Mouse (Mus musculus) CH12.LX (cell line): ENCODE measurements around the gene Mlec. TPM values are rescaled to one million over a fixed set of nuclear protein-coding genes. Genes with fewer than 3 reads are reported as not detected.
"Not testable (repeated sequence)": the region's sequence is repeated elsewhere in the genome, so short reads cannot be mapped to it uniquely, and the experiment has no call there.

ENCODE experiments used
- DNase-seq: peaks from one replicate; pipeline ENCODE4 v3.0.0-alpha.2; 2013; ENCODE audit errors: extremely low read depth
- H3K27ac ChIP-seq: 2 replicates; pipeline ENCODE4 v1.5.1; 2012; ENCODE audit warnings: low read depth, mild to moderate bottlenecking, control low read depth, moderate library complexity; ENCODE audit not compliant: insufficient read depth
- H3K27me3 ChIP-seq: replicated peaks from 2 replicates; pipeline ENCODE3; 2012; ENCODE audit warnings: inconsistent platforms
- H3K36me3 ChIP-seq, 2 experiments: replicated peaks in 1 of 2; 2 replicates each; pipeline versions ENCODE3 to v1.6.1; 2012; ENCODE audit warnings: inconsistent platforms in 1 of 2, low read length in 1 of 2, mild to moderate bottlenecking in 1 of 2, mixed read lengths in 1 of 2, moderate library complexity in 1 of 2; ENCODE audit not compliant: control insufficient read depth in 1 of 2, insufficient read depth in 1 of 2
- H3K4me1 ChIP-seq, 2 experiments: 2 replicates each; pipeline ENCODE4 v1.6.1; 2012; ENCODE audit warnings: inconsistent platforms in 1 of 2, moderate library complexity in 1 of 2; ENCODE audit not compliant: insufficient read depth in 2 of 2, control insufficient read depth in 1 of 2
- H3K4me2 ChIP-seq: 2 replicates; pipeline ENCODE4 v1.6.1; 2012; ENCODE audit warnings: low read depth, mild to moderate bottlenecking, control low read depth; ENCODE audit not compliant: poor library complexity, insufficient read depth, severe bottlenecking
- H3K4me3 ChIP-seq, 3 experiments: fragments of 150-350 bp in 1 of 3; sonication (generic) in 1 of 3; replicated peaks in 1 of 3; 2 replicates each; pipeline versions ENCODE3 to v1.5.1; 2011 to 2012; ENCODE audit warnings: low read depth in 2 of 3, low read length in 2 of 3, mild to moderate bottlenecking in 2 of 3, moderate library complexity in 2 of 3, control low read depth in 1 of 3, improper control_type of control experiment in 1 of 3, inconsistent platforms in 1 of 3, mixed read lengths in 1 of 3; ENCODE audit not compliant: poor library complexity in 1 of 3
- H3K79me2 ChIP-seq: replicated peaks from 2 replicates; pipeline ENCODE4 v1.6.1; 2012; ENCODE audit warnings: mild to moderate bottlenecking, moderate library complexity; ENCODE audit not compliant: control insufficient read depth, poor library complexity, insufficient read depth, severe bottlenecking; ENCODE audit errors: extremely low read depth
- H3K9ac ChIP-seq: 2 replicates; pipeline ENCODE4 v1.6.1; 2012; ENCODE audit warnings: low read depth, mild to moderate bottlenecking, control low read depth, moderate library complexity; ENCODE audit not compliant: insufficient read depth
- H3K9me3 ChIP-seq: replicated peaks from 2 replicates; pipeline ENCODE3; 2012; ENCODE audit warnings: low read length, inconsistent platforms, mixed read lengths
- BHLHE40 ChIP-seq: IDR thresholded peaks from 2 replicates; pipeline ENCODE4 v1.6.1; 2011; ENCODE audit warnings: mild to moderate bottlenecking, low read depth, low read length, improper control_type of control experiment
- CHD1 ChIP-seq: IDR thresholded peaks from 2 replicates; pipeline ENCODE4 v1.6.1; 2012; ENCODE audit warnings: low read depth, low read length, improper control_type of control experiment, inconsistent platforms
- CHD2 ChIP-seq: IDR thresholded peaks from 2 replicates; pipeline ENCODE4 v1.6.1; 2011; ENCODE audit warnings: low read length, improper control_type of control experiment
- CTCF ChIP-seq, 2 experiments: IDR thresholded peaks in 1 of 2; conservative IDR thresholded peaks in 1 of 2; 2 replicates each; pipeline ENCODE4 v1.5.1; 2011 to 2012; ENCODE audit warnings: low read depth in 2 of 2, low read length in 2 of 2, improper control_type of control experiment in 1 of 2, inconsistent platforms in 1 of 2, mild to moderate bottlenecking in 1 of 2, moderate library complexity in 1 of 2
- E2F4 ChIP-seq: IDR thresholded peaks from 2 replicates; pipeline ENCODE4 v1.6.1; 2011; ENCODE audit warnings: low read depth, low read length, improper control_type of control experiment; ENCODE audit not compliant: insufficient replicate concordance
- ELF1 ChIP-seq: IDR thresholded peaks from 2 replicates; pipeline ENCODE4 v1.6.1; 2014; ENCODE audit warnings: low read depth, mild to moderate bottlenecking, inconsistent platforms, low read length, improper control_type of control experiment
- ETS1 ChIP-seq: conservative IDR thresholded peaks from 2 replicates; pipeline ENCODE4 v1.6.1; 2012; ENCODE audit warnings: low read depth, mild to moderate bottlenecking, inconsistent platforms, low read length, improper control_type of control experiment, moderate library complexity
- GABPA ChIP-seq: IDR thresholded peaks from 2 replicates; pipeline ENCODE4 v1.6.1; 2012; ENCODE audit warnings: low read depth, low read length, improper control_type of control experiment, inconsistent platforms; ENCODE audit not compliant: insufficient replicate concordance
- IRF4 ChIP-seq: IDR thresholded peaks from 2 replicates; pipeline ENCODE4 v1.6.1; 2014; ENCODE audit warnings: low read depth, mild to moderate bottlenecking, inconsistent platforms, low read length, improper control_type of control experiment
- JUN ChIP-seq: IDR thresholded peaks from 2 replicates; pipeline ENCODE4 v1.6.1; 2011; ENCODE audit warnings: low read depth, mild to moderate bottlenecking, low read length, improper control_type of control experiment, moderate library complexity; ENCODE audit not compliant: insufficient read depth
- MAFK ChIP-seq: IDR thresholded peaks from 2 replicates; pipeline ENCODE4 v1.6.1; 2011; ENCODE audit warnings: low read length, improper control_type of control experiment; ENCODE audit not compliant: insufficient replicate concordance
- MAZ ChIP-seq: IDR thresholded peaks from 2 replicates; pipeline ENCODE4 v1.6.1; 2012; ENCODE audit warnings: low read depth, mild to moderate bottlenecking, inconsistent platforms, low read length, improper control_type of control experiment, moderate library complexity
- MXI1 ChIP-seq: IDR thresholded peaks from 2 replicates; pipeline ENCODE4 v1.6.1; 2011; ENCODE audit warnings: mild to moderate bottlenecking, low read depth, low read length, improper control_type of control experiment
- MYC ChIP-seq: IDR thresholded peaks from 2 replicates; pipeline ENCODE4 v1.6.1; 2011; ENCODE audit warnings: low read depth, mild to moderate bottlenecking, improper control_type of control experiment, low read length
- NRF1 ChIP-seq: IDR thresholded peaks from 2 replicates; pipeline ENCODE4 v1.6.1; 2014; ENCODE audit warnings: low read depth, mild to moderate bottlenecking, inconsistent platforms, low read length, improper control_type of control experiment, moderate library complexity
- POLR2A ChIP-seq: IDR thresholded peaks from 2 replicates; pipeline ENCODE4 v1.6.1; 2011; ENCODE audit warnings: low read depth, mild to moderate bottlenecking, improper control_type of control experiment, low read length
- RAD21 ChIP-seq: IDR thresholded peaks from 2 replicates; pipeline ENCODE4 v1.6.1; 2011; ENCODE audit warnings: low read depth, mild to moderate bottlenecking, low read length, improper control_type of control experiment, moderate library complexity
- RCOR1 ChIP-seq: conservative IDR thresholded peaks from 2 replicates; pipeline ENCODE4 v1.6.1; 2012; ENCODE audit warnings: low read depth, mild to moderate bottlenecking, inconsistent platforms, low read length, improper control_type of control experiment
- TBP ChIP-seq: conservative IDR thresholded peaks from 2 replicates; pipeline ENCODE4 v1.6.1; 2011; ENCODE audit warnings: low read depth, low read length, improper control_type of control experiment
- USF1 ChIP-seq: IDR thresholded peaks from 2 replicates; pipeline ENCODE4 v1.6.1; 2014; ENCODE audit warnings: low read depth, mild to moderate bottlenecking, inconsistent platforms, low read length, improper control_type of control experiment
- USF2 ChIP-seq: conservative IDR thresholded peaks from 2 replicates; pipeline ENCODE4 v1.6.1; 2011; ENCODE audit warnings: low read depth, low read length, improper control_type of control experiment
- ZC3H11A ChIP-seq: IDR thresholded peaks from 2 replicates; pipeline ENCODE4 v1.6.1; 2012; ENCODE audit warnings: low read depth, mild to moderate bottlenecking, inconsistent platforms, low read length, improper control_type of control experiment
- ZKSCAN1 ChIP-seq: IDR thresholded peaks from 2 replicates; pipeline ENCODE4 v1.6.1; 2012; ENCODE audit warnings: low read depth, inconsistent platforms, low read length, improper control_type of control experiment, borderline replicate concordance
- ZNF384 ChIP-seq: IDR thresholded peaks from 2 replicates; pipeline ENCODE4 v1.6.1; 2012; ENCODE audit warnings: low read depth, low read length, improper control_type of control experiment, inconsistent platforms
- dilution Hi-C: fragments of 300-500 bp; cut with MboI; formaldehyde crosslinking; loops from 2 replicates; pipeline ENCODE4 v1.14.3; 2020; ENCODE audit warnings: low sequenced_read_pairs; ENCODE audit not compliant: extremely low pct_unique_long_range_greater_than_20kb, extremely low pct_ligation_motif_present
- in situ Hi-C: fragments of 300-500 bp; cut with MboI; formaldehyde crosslinking; loops from 3 replicates; pipeline ENCODE4 v1.14.3; 2019; ENCODE audit warnings: low sequenced_read_pairs, low pct_ligation_motif_present, low pct_unique_long_range_greater_than_20kb, mixed read lengths
- polyA plus RNA-seq: library from polyadenylated mRNA; unstranded; fragments of >175 nt; gene quantifications from 2 replicates; pipeline ENCODE4 v1.2.1, GENCODE M21; 2012; ENCODE audit warnings: low read depth; ENCODE audit not compliant: insufficient read length
- total RNA-seq, 2 experiments: library from RNA; depleted of rRNA; stranded (reverse); fragments of 300-350 nt in 1 of 2; fragments of >200 nt in 1 of 2; gene quantifications; 2 replicates each; pipeline ENCODE4 v1.2.3; 2012 to 2014

Gene Mlec
- total and polyA plus RNA-seq, 3 experiments = 101 to 143 (median 128) TPM

- peaks cover 3% of the 10 kb centered on the region for H3K9me3 ChIP-seq
- H3K36me3 ChIP-seq = peaks cover 48 to 81% of the 10 kb centered on the region in 2 experiments
- no peaks in the 10 kb centered on the region; the same call in 1 of the 2 replicates for H3K79me2 ChIP-seq
- TF ChIP-seq ZNF384 = no peak
- no peak for TF ChIP-seq IRF4
- no peak for TF ChIP-seq POLR2A
- no peak for TF ChIP-seq CTCF (conservative IDR thresholded peaks at IDR 0.05 in 1 of 2, IDR thresholded peaks at IDR 0.05 in 1 of 2; ENCODE audit: low read depth in 2 of 2, low read length in 2 of 2)
- no peak for TF ChIP-seq USF2
- no peak for TF ChIP-seq CHD1
- no peak overlapping the region for H3K4me3 ChIP-seq
- no peak for DNase-seq
- no peaks in the 10 kb centered on the region for H3K27me3 ChIP-seq
- no peak overlapping the region for H3K27ac ChIP-seq
- in situ Hi-C loops (no loop called here), dilution Hi-C loops (no loop called here)
- no peak overlapping the region for H3K4me2 ChIP-seq
- H3K4me1 ChIP-seq = peaks cover 3 to 10% of the 10 kb centered on the region in 2 experiments; a peak in 2 of 4 replicates
- H3K9ac ChIP-seq = no peak overlapping the region
Measured at GRCm38 (mm10) chr5:115113244-115113643, 44.7 kb downstream of the Mlec start.

- no peak overlapping the region for H3K4me3 ChIP-seq
- no peaks in the 10 kb centered on the region for H3K27me3 ChIP-seq
- in situ Hi-C loops = no loop called here
- H3K9ac ChIP-seq = no peak overlapping the region
- H3K27ac ChIP-seq = no peak overlapping the region
- dilution Hi-C loops = no loop called here
- no peaks in the 10 kb centered on the region for H3K79me2 ChIP-seq
- no peak for TF ChIP-seq BHLHE40
- TF ChIP-seq CHD2 = no peak
- no peak for TF ChIP-seq GABPA
- no peak for TF ChIP-seq POLR2A
- TF ChIP-seq MAFK = no peak
- TF ChIP-seq MAZ = no peak
- TF ChIP-seq RCOR1 = no peak
- no peak for TF ChIP-seq MXI1
- no peak for TF ChIP-seq JUN
- TF ChIP-seq USF2 = no peak
- no peak for TF ChIP-seq RAD21
- no peak for TF ChIP-seq TBP
- no peak for TF ChIP-seq MYC
- no peak for TF ChIP-seq ZC3H11A
- no peak for TF ChIP-seq ETS1
- TF ChIP-seq USF1 = no peak
- TF ChIP-seq ELF1 = no peak
- no peak for TF ChIP-seq ZKSCAN1
- TF ChIP-seq E2F4 = no peak
- no peak for TF ChIP-seq NRF1
- no peak for DNase-seq
- no peak overlapping the region for H3K4me2 ChIP-seq
- peaks cover 34 to 76% of the 10 kb centered on the region in 2 experiments for H3K36me3 ChIP-seq
- H3K4me1 ChIP-seq = 0 out of 4 replicates have a peak, but pooled peaks cover 0 to 2% of the 10 kb centered on the region in 2 experiments
- no peaks in the 10 kb centered on the region for H3K9me3 ChIP-seq
Measured at GRCm38 (mm10) chr5:115111156-115111555, 46.8 kb downstream of the Mlec start.

DNA sequence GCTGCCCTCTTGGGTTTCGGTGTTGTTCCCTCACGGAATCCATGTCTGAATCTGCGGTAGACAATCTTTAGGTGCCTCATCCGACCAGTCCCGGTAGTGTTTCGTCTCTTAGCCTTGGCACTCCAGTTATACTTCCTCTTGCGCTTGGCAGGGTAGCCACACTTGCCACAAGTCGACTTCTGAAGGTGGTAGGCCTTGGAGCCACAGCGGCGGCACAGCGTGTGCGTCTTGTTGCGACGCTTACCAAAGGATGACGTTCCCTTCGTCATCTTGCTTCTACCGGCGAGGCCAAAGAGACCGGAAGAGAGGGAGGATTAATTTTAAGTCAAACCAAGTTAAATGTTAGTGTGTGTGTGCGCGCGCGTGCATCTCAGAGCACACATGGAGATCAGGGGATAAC is 54.7 kb downstream of the Mlec start:
- H3K9ac ChIP-seq, dilution Hi-C loops, H3K27ac ChIP-seq, H3K27me3 ChIP-seq, H3K4me2 ChIP-seq, H3K9me3 ChIP-seq, H3K4me3 ChIP-seq, H3K4me1 ChIP-seq, DNase-seq, H3K79me2 ChIP-seq: not testable (repeated sequence)
- in situ Hi-C loops = loop anchor here (10.0 kb wide), 1 partner anchor 128 kb away; the partner anchor contains the start of gene Hnf1a
- peaks cover 18 to 58% of the 10 kb centered on the region in 2 experiments for H3K36me3 ChIP-seq
